Mouse (Mus musculus) thymus, postnatal 0 days (tissue): ENCODE measurements around the gene Atp8b4. TPM values are rescaled to one million over a fixed set of nuclear protein-coding genes. Genes with fewer than 3 reads are reported as not detected.
A peak's percentile ranks its signal among the peaks of the same experiment; 100 is the strongest.
"Not testable (repeated sequence)": the region's sequence is repeated elsewhere in the genome, so short reads cannot be mapped to it uniquely, and the experiment has no call there.

ENCODE experiments used
- DNase-seq: peaks from one replicate; pipeline ENCODE4 v3.0.0-alpha.2; 2015; ENCODE audit warnings: low spot score
- polyA plus RNA-seq: library from polyadenylated mRNA; unstranded; fragments of >200 nt; fragmentation: Nextera tagmentation; extraction: Ambion mirVana; gene quantifications from 2 replicates; pipeline ENCODE4 v1.2.1, GENCODE M21; 2015

Gene Atp8b4
- 8.5 and 9.0 TPM in 2 replicates for polyA plus RNA-seq

- no peak for DNase-seq
Observed at GRCm38 (mm10) chr2:126500521-126500920, at the start of gene Atp8b4. TSS of gene Atp8b4 (minus strand) at chr2:126500674.

DNA sequence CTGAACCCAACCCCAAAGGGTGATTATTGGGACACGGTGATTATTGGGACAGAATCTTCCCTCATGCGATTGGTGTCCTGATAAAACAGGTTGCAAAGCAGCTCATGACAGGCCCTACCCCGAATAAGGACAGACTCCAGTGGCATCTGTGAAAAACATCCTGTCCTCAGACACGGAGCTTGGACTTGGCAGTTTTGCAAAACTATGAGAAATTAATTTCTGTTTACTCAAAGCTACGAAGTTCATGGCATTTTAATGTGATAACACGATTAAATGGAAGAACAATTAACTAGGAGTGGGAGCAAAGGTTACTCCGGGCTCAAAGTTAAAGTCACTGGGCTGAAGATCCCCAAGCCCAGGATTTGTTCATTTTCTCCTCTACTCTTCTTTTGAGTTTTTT is 49.2 kb upstream of the Atp8b4 start:
- no peak for DNase-seq

DNA sequence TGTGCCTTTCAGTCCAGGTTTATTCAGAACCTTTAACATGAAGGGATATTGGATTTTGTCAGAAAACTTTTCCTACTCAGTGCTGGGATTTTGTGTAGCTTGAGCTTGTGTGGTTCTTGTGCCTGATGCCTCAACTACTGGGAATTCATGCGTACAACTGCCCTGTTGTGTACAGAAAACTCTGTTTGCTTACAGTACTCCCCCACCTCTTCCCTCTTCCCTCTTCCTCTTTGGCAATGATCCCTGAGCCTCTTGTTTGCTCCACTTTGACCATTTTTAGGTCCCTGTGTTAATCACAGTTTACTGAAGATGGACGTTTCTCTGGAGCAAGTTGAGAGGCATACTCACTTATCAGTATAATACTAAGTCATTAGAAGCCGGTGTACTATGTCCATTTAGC is 45.9 kb upstream of the Atp8b4 start:
- no peak for DNase-seq

- DNase-seq, result no peak
Observed at GRCm38 (mm10) chr2:126545297-126545696, 44.8 kb upstream of the Atp8b4 start.

DNA sequence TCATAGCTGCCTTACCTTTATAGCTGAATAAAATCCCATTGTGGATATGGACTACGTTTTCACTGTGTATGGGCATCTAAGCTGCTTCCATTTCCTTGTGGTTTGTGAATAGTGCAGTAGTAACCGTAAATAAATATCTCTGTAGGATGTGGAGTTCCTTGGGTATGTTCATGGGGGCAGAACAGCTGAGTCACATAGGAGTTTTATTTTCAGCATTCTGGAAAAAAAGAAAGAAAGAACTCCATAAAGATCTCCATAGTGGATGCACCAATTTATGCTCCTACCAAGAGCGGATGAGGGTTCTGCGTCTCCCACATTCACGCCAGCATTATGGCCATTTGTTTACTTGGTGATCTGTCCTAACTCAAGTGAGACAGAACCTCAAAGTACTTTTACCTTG is 41.7 kb upstream of the Atp8b4 start:
- no peak for DNase-seq

GRCm38 (mm10) chr2:126540390-126540925 is 40.0 kb upstream of the Atp8b4 start:
- DNase-seq, result no peak

GRCm38 (mm10) chr2:126537654-126538053 is 37.2 kb upstream of the Atp8b4 start:
- no peak for DNase-seq

- DNase-seq, result no peak
Observed at GRCm38 (mm10) chr2:126530581-126530980, 30.1 kb upstream of the Atp8b4 start.

- DNase-seq, result no peak
Observed at GRCm38 (mm10) chr2:126527461-126527860, 27.0 kb upstream of the Atp8b4 start.

DNA sequence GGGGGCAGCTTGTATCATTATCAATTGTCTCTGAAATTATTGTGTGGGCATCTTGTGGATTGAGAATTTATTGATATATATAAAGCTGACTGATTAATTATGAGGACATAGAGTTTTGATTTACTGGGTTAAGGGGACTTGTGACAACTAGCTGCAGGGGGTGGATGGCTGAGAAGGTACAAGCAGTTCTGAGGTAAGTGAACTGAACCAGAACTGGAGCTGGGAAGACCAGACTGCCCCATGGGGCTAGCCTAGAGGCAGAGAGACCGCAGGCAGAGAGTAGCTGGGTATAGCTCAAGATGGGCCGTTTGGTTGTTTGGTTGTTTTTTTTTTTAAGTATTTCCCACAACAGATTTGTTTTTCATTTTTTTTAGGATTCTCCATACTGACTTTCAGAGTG is 23.8 kb upstream of the Atp8b4 start:
- DNase-seq, result no peak

GRCm38 (mm10) chr2:126523101-126523745 is 22.7 kb upstream of the Atp8b4 start:
- not testable (repeated sequence) for DNase-seq

GRCm38 (mm10) chr2:126522056-126522455 is 21.6 kb upstream of the Atp8b4 start:
- DNase-seq, result no peak

GRCm38 (mm10) chr2:126521471-126521870 is 21.0 kb upstream of the Atp8b4 start:
- no peak for DNase-seq

GRCm38 (mm10) chr2:126520828-126521227 is 20.4 kb upstream of the Atp8b4 start:
- peak; percentile 47 for DNase-seq

- no peak for DNase-seq
Observed at GRCm38 (mm10) chr2:126519872-126520581, 19.6 kb upstream of the Atp8b4 start.

DNA sequence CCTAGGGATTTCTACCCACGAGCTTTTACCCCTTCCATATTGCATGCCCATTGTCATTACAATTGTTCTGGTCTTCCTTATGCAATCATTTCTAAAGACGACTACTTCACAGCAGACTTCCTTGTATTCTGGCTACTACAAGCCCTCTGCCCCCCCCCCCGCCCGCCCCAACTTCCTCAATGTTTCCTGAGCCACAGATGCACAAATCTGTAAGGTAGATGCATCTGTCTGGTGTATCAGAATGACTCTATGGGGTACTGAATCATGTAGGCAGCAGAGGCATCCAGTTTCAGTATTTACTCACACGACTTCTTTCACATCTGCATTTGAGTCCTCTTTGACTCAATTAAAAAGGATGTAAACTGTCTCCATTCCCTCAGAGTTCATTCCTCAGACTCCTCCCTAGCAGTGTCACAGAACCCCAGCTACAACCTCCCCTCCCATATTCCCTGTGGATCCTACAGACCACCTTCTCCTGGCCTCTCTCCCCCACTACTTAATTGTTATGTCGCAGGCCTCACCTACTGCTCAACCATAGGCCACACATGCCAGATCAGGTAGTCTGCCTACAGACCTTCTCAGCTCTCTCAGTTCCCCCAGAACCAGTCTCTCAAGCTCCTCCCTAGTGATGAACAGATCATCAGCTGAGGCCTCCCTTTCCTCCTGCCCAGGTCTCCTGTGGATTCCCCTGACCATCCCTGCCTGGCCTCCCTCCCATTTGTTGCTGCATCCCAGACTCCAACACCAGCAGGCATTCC is 14.8 kb upstream of the Atp8b4 start:
- no peak for DNase-seq

DNA sequence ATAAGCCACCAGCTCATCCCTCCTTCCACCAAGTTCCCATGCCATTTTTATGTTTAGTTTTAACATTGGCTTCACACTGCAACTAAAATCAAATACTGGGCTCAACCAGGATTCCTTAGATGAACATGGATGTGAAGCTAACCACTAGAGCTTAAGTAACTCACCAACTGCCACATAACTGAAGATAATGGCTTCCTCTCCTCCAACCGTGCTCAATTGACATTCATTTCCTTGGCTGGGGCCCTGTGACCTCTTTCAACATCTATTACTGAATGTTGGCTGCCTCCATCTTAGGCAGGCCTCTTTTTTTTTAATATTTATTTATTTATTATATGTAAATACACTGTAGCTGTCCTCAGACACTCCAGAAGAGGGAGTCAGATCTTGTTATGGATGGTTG is 7.8 kb upstream of the Atp8b4 start:
- no peak for DNase-seq

- DNase-seq, result no peak
Observed at GRCm38 (mm10) chr2:126507477-126507876, 7.0 kb upstream of the Atp8b4 start.

DNA sequence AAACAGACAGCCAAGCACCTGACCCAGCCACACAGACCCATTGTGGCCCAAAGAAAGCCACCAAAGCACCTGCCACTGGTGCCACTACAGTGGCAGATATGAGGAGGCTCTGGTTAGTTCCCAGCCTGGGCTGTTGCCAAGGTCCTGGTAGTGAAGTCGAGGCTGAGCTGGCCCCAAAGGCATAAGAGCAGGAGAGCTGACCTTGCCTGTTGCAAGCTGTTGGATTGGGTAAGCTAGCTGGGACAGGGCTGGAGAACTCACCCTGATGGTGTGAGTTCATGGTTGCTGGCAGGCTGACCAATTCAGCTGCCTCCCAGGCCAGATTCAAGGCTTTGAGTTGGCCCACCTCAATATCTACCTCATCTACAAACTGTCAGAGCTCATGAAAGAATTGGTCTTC is 4.7 kb upstream of the Atp8b4 start:
- no peak for DNase-seq

- DNase-seq, result peak; percentile 56
Observed at GRCm38 (mm10) chr2:126499730-126500129, 744 bp downstream of the Atp8b4 start.

GRCm38 (mm10) chr2:126498761-126499452 is 1.6 kb downstream of the Atp8b4 start:
- DNase-seq, result no peak
